8 mouse cellular contexts compared by ENCODE assay signal in the genomic region with DNA sequence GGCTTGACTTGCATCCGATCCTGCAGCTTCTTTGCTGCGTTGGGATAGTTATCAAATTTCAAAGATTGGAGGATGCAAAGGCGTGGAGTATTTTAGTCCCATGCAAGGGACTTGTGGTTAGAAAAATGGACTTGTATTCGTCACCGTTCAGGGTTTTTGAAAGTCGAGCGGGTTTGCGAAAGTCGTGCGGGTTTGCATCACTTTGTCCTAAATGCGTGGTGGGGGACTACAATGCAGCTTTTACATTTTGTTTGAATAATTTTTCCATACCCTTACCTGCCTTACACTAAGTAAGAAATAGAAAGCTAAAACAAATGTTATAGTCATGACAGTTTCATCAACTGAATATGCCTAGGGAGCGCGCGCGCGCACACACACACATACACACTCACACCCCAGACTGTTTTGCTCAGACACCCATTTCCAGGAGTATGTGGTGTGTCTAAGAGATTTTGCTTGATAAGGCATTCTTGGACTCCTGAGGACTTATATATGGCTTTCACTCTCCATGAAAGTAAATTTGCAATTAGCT. TPM values are rescaled to one million over a fixed set of nuclear protein-coding genes. Genes with fewer than 3 reads are reported as not detected.
DNase-seq lines count a peak whose midpoint lies in the region; ATAC-seq lines count a peak whose summit lies in the region.

No protein-coding gene starts in this region.

- H3K36me3 ChIP-seq in forebrain, embryonic 10.5 days (replicated peaks): peaks cover 35% of the 10 kb centered on the region

- peaks cover 10% of the 10 kb centered on the region for H3K4me1 ChIP-seq in forebrain, embryonic 10.5 days

- no peaks in the 10 kb centered on the region for H3K9me3 ChIP-seq in forebrain, embryonic 10.5 days

- H3K27me3 ChIP-seq in forebrain, embryonic 10.5 days (ENCODE audit: poor library complexity, severe bottlenecking): no peaks in the 10 kb centered on the region

- 13% methylated on average over 16 of the region's 16 CpGs for WGBS in forebrain, embryonic 10.5 days

- peak overlapping the region; percentile 90 for H3K4me3 ChIP-seq in forebrain, embryonic 10.5 days

- DNase-seq in frontal cortex, postnatal 14 days (ENCODE audit: low spot score in 2 of 2): no peak
- DNase-seq in thymus, postnatal 14 days: peak; percentile 7
- no peak for DNase-seq in thymus, postnatal 25 days
- DNase-seq in forebrain, embryonic 10.5 days (ENCODE audit: extremely low spot score, low spot score): peak; percentile 21
- peak; percentile 51 for DNase-seq in liver
- DNase-seq in retina, embryonic 14.5 days (ENCODE audit: low spot score): peak; percentile 55
- DNase-seq in right cerebral cortex, postnatal 10 days (ENCODE audit: low spot score in 2 of 2): no peak

- ATAC-seq in frontal cortex, adult (ENCODE audit: low TSS enrichment): peak; percentile 32

- H3K27ac ChIP-seq in forebrain, embryonic 10.5 days: peak overlapping the region; percentile 98

RNA-seq across cellular contexts. Expression of a gene that starts 0.7 kb away (rescaled TPM):
- 44.2 and 48.7 TPM in 2 replicates for polyA plus RNA-seq in forebrain, embryonic 10.5 days (2016; fragmentation: Nextera tagmentation; extraction: Ambion mirVana)

RNA-seq across cellular contexts. Expression of a gene that starts 15.0 kb away (rescaled TPM):
- polyA plus RNA-seq in forebrain, embryonic 10.5 days (2016; fragmentation: Nextera tagmentation; extraction: Ambion mirVana): not detected in 2 replicates

RNA-seq across cellular contexts. Expression of a gene that starts 34.7 kb away (rescaled TPM):
- 21.2 and 22.6 TPM in 2 replicates for polyA plus RNA-seq in forebrain, embryonic 10.5 days (2016; fragmentation: Nextera tagmentation; extraction: Ambion mirVana)

Comparison
In these comparisons a context has a peak if more than half of its experiments do, and no peak if none do; other contexts are left out.
1. DNase-seq: peak in thymus, postnatal 14 days (single experiment), forebrain, embryonic 10.5 days (single experiment), liver (single experiment) and retina, embryonic 14.5 days (single experiment); none in frontal cortex, postnatal 14 days (0 of 2), thymus, postnatal 25 days (single experiment) and right cerebral cortex, postnatal 10 days (0 of 2).